Mouse (Mus musculus): ENCODE results near the gene Tmed1.
"Not testable (repeated sequence)": the region's sequence is repeated elsewhere in the genome, so short reads cannot be mapped to it uniquely, and the experiment has no call there.

Gene Tmed1

GRCm38 (mm10) chr9:21509772-21510688 is at the start of gene Tmed1:
Gene Tmed1 (minus strand): TSS chr9:21510252.
- peak; percentile 96 for DNase-seq

GRCm38 (mm10) chr9:21559151-21559550 is 49.1 kb upstream of the Tmed1 start:
- no peak for DNase-seq

GRCm38 (mm10) chr9:21558366-21558765 is 48.3 kb upstream of the Tmed1 start:
- no peak for DNase-seq

GRCm38 (mm10) chr9:21557556-21557955 is 47.5 kb upstream of the Tmed1 start:
- DNase-seq, result no peak

- no peak for DNase-seq
Observed at GRCm38 (mm10) chr9:21556996-21557395, 46.9 kb upstream of the Tmed1 start.

- no peak for DNase-seq
Observed at GRCm38 (mm10) chr9:21555198-21555742, 45.2 kb upstream of the Tmed1 start.

GRCm38 (mm10) chr9:21553607-21554273 is 43.7 kb upstream of the Tmed1 start:
- no peak for DNase-seq

GRCm38 (mm10) chr9:21551049-21551448 is 41.0 kb upstream of the Tmed1 start:
- no peak for DNase-seq

GRCm38 (mm10) chr9:21547075-21547941 is 37.3 kb upstream of the Tmed1 start:
- peak; percentile 61 for DNase-seq

GRCm38 (mm10) chr9:21546789-21547074 is 36.7 kb upstream of the Tmed1 start, which contains the start of gene Carm1:
Gene Carm1 (plus strand): TSS chr9:21546894.
- no peak for DNase-seq

- peak; percentile 99 for DNase-seq
Observed at GRCm38 (mm10) chr9:21545916-21546788, 36.1 kb upstream of the Tmed1 start.

- DNase-seq, result no peak
Observed at GRCm38 (mm10) chr9:21545351-21545915, 35.4 kb upstream of the Tmed1 start.

GRCm38 (mm10) chr9:21542001-21542400 is 31.9 kb upstream of the Tmed1 start:
- DNase-seq, result not testable (repeated sequence)

- DNase-seq, result no peak
Observed at GRCm38 (mm10) chr9:21539981-21540753, 30.1 kb upstream of the Tmed1 start.

- no peak for DNase-seq
Observed at GRCm38 (mm10) chr9:21537009-21537408, 27.0 kb upstream of the Tmed1 start.

- no peak for DNase-seq
Observed at GRCm38 (mm10) chr9:21536501-21536900, 26.4 kb upstream of the Tmed1 start.

- no peak for DNase-seq
Observed at GRCm38 (mm10) chr9:21527917-21528324, 17.9 kb upstream of the Tmed1 start.

GRCm38 (mm10) chr9:21527100-21527801 is 17.2 kb upstream of the Tmed1 start:
- DNase-seq, result no peak

GRCm38 (mm10) chr9:21526634-21526944 is 16.5 kb upstream of the Tmed1 start:
- DNase-seq, result no peak

Data from right cerebral cortex, adult 18-20 months (tissue).